Mouse (Mus musculus) limb, embryonic 11.5 days (tissue): ENCODE data around the gene Rell1. TPM values are rescaled to one million over a fixed set of nuclear protein-coding genes. Genes with fewer than 3 reads are reported as not detected.

Experiments
- ATAC-seq: fragments of 200-750 bp; cut with Nextera tagmentation; 2 replicates; pipeline ENCODE4 v1.8.0; 2017; ENCODE audit warnings: low read depth; ENCODE audit not compliant: insufficient number of reproducible peaks, low FRiP score, low TSS enrichment
- DNase-seq: peaks from one replicate; pipeline ENCODE4 v3.0.0-alpha.2; 2015; ENCODE audit warnings: low spot score
- H3K27ac ChIP-seq: fragments of 300-500 bp; sonication (generic); replicated peaks from 2 replicates; pipeline ENCODE4 v1.5.1; 2014; ENCODE audit warnings: low read depth, mild to moderate bottlenecking, low read length
- H3K27me3 ChIP-seq: fragments of 300-500 bp; sonication (generic); 2 replicates; pipeline ENCODE4 v1.6.1; 2014; ENCODE audit warnings: mild to moderate bottlenecking, low read length, mixed read lengths; ENCODE audit not compliant: control insufficient read depth, insufficient read depth
- H3K36me3 ChIP-seq: fragments of 300-500 bp; sonication (generic); 2 replicates; pipeline ENCODE4 v1.6.1; 2014; ENCODE audit warnings: mild to moderate bottlenecking, low read length, moderate library complexity, mixed read lengths; ENCODE audit not compliant: control insufficient read depth, insufficient read depth
- H3K4me1 ChIP-seq: fragments of 300-500 bp; sonication (generic); 2 replicates; pipeline ENCODE4 v1.6.1; 2014; ENCODE audit warnings: low read length, mixed read lengths; ENCODE audit not compliant: control insufficient read depth, insufficient read depth
- H3K4me2 ChIP-seq: fragments of 300-500 bp; sonication (generic); 2 replicates; pipeline ENCODE4 v1.6.1; 2014; ENCODE audit warnings: low read depth, mild to moderate bottlenecking, moderate library complexity; ENCODE audit not compliant: severe bottlenecking
- H3K4me3 ChIP-seq: fragments of 300-500 bp; sonication (generic); 2 replicates; pipeline ENCODE4 v1.5.1; 2014; ENCODE audit warnings: low read depth, low read length
- H3K9ac ChIP-seq: fragments of 300-500 bp; sonication (generic); 2 replicates; pipeline ENCODE4 v1.6.1; 2014; ENCODE audit warnings: mild to moderate bottlenecking, low read length
- H3K9me3 ChIP-seq: fragments of 300-500 bp; sonication (generic); 2 replicates; pipeline ENCODE4 v1.6.1; 2016; ENCODE audit warnings: low read length; ENCODE audit not compliant: control insufficient read depth
- WGBS: fragments of 180-500 bp; shearing (Covaris S2); extraction: QIAGEN DNeasy Blood & Tissue Kit; methylation state at CpG from one replicate; pipeline ENCODE4 v1.1.7; 2014; 5-methylcytosine and 5-hydroxymethylcytosine counted together
- polyA plus RNA-seq: library from polyadenylated mRNA; unstranded; fragments of >200 nt; fragmentation: Nextera tagmentation; extraction: Ambion mirVana; gene quantifications from 2 replicates; pipeline ENCODE4 v1.2.1, GENCODE M21; 2014

The Rell1 gene
- polyA plus RNA-seq, 1 experiment from 2014 or later = 12.2 TPM

DNA sequence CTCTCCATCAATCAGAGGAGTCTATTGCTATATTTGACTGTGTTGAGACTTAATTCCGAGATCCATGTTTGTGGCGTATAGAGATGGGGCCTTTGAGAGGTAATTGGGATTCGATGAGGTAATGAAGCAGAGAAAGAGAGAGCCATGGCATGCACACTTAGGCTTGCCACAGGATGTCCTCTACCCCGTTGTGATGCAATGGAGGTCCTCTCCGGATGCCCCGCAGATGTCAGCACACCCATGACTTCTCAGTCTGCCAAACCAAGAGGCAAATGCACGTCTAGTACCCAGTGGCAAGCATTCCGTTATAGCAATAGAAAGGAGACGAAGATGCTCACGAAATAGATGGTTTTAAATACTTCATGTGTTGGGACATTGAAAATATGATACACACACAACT lies 8.1 kb downstream of the Rell1 start:
- H3K27me3 ChIP-seq = no peaks in the 10 kb centered on the region
- no peaks in the 10 kb centered on the region for H3K9me3 ChIP-seq
- no peaks in the 10 kb centered on the region for H3K36me3 ChIP-seq
- H3K4me3 ChIP-seq = no peak overlapping the region
- ATAC-seq (no peak), DNase-seq (no peak)
- no peak overlapping the region for H3K4me2 ChIP-seq
- no peak overlapping the region for H3K27ac ChIP-seq
- WGBS = 94% methylated on average over 10 of the region's 10 CpGs
- no peak overlapping the region for H3K9ac ChIP-seq
- H3K4me1 ChIP-seq = no peaks in the 10 kb centered on the region

DNA sequence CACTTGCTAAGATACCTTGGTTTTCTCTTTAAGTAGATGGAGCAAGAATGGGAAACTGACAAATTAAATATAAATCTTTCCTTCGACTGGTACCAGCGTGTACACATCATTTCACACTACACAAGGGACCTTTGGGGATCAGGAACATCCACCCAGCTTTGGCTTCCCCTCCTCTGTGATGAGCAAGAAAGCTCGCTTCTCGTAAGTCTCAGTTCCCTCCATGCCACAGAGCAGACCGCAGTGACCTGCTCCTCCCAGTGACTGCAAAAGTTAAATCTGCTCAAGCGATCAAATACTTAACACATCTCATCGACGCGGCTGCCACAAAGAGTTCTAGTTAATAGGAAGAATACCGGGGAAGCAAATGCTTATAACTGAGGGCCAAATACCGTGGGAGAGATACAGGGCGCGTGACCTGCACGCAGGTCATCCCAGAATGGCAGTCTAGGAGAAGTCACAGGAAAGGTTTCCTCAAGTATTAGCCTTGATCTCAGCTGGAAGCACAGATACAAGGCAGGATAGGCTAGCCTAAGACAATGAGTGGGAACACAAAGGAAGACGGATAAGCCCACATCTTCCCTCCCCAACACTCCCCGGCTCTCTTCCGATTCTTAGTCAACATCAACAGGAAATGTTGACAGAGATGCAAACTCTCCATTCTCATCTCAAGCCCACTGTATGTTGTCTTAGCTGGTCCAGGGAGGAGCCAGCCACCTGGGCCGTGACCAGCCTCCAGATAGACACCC lies 9.6 kb downstream of the Rell1 start:
- 84% methylated on average over 18 of the region's 18 CpGs for WGBS
- H3K36me3 ChIP-seq = no peaks in the 10 kb centered on the region
- no peak overlapping the region for H3K4me3 ChIP-seq
- H3K4me2 ChIP-seq = no peak overlapping the region
- H3K27me3 ChIP-seq = no peaks in the 10 kb centered on the region
- no peak overlapping the region for H3K27ac ChIP-seq
- no peak for ATAC-seq
- no peak overlapping the region for H3K9ac ChIP-seq
- DNase-seq = no peak
- no peaks in the 10 kb centered on the region for H3K4me1 ChIP-seq
- H3K9me3 ChIP-seq = no peaks in the 10 kb centered on the region

DNA sequence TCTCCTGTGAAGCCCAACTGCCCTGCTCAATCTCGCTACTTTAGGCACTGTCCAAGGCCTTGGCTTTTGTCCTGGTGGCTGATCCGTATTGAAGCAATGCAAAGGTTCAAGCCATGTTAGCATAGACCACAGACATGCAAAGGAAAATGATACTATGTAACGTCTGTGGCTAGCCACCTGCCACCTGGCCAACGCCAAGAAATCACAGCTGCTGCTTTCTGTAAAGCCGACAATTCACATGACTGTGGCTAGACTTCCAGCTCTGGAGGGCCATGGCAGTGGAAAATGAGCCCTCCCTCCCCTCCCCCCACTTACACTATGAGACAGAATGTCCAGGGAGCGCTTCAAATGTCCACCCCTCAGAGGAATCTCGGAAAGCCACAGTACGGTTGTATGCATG lies 11.1 kb downstream of the Rell1 start:
- H3K9ac ChIP-seq = no peak overlapping the region
- H3K9me3 ChIP-seq = no peaks in the 10 kb centered on the region
- no peaks in the 10 kb centered on the region for H3K36me3 ChIP-seq
- H3K4me2 ChIP-seq = no peak overlapping the region
- H3K27ac ChIP-seq = no peak overlapping the region
- DNase-seq (no peak), ATAC-seq (peak; percentile 57; the same call in 1 of the 2 replicates)
- H3K27me3 ChIP-seq = no peaks in the 10 kb centered on the region
- H3K4me1 ChIP-seq = no peaks in the 10 kb centered on the region
- 81% methylated on average over 8 of the region's 8 CpGs for WGBS
- no peak overlapping the region for H3K4me3 ChIP-seq

DNA sequence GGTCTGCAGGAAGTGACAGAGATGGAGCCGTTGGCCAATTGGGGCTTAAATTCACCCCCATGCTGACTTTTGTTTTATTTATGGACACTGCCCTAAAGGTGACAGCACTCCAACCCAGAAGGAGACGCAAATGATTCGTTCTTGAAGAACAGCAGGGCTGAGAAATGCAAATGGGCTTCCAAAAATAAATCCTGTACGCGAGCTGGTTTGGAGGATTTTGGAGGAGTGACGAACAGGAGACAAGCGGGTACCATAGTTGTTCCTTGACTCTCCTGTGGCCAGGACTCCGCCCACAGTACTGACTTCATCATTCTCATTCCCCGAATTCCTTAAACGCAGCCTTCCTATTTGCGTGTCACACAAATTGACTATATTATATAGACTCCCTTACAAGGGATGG lies 12.3 kb downstream of the Rell1 start:
- 85% methylated on average over 11 of the region's 11 CpGs for WGBS
- H3K4me2 ChIP-seq = no peak overlapping the region
- no peak overlapping the region for H3K27ac ChIP-seq
- no peaks in the 10 kb centered on the region for H3K4me1 ChIP-seq
- no peak for ATAC-seq
- no peak overlapping the region for H3K4me3 ChIP-seq
- no peak overlapping the region for H3K9ac ChIP-seq
- H3K27me3 ChIP-seq = no peaks in the 10 kb centered on the region
- DNase-seq = no peak
- H3K9me3 ChIP-seq = no peaks in the 10 kb centered on the region
- no peaks in the 10 kb centered on the region for H3K36me3 ChIP-seq

DNA sequence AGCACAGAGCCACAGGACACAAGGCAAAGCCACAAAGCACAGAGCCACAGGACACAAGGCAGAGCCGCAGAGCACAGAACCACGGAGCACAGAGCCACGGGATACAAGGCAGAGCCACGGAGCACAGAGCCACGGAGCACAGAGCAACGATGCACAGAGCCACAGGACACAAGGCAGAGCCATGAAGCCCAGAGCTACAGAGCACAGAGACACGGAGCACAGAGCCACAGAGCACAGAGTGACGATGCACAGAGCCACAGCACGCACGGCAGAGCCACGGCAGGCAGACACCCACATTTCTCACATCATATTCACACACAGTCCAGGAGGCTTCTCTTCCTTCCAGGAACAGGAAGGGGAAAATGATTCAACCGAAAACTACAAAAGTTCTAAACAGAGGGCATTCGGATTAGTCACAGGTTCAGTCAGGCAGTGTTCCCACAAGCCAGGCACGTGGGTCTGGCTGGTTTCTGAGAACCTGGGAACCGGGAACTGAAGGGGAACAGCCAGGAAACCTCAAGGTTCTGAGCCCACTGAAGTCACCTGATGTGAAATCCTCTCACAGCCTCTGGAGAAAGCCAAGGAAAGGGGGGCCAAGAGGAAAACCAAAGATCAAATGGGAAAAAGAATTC lies 15.2 kb downstream of the Rell1 start:
- no peaks in the 10 kb centered on the region for H3K27me3 ChIP-seq
- no peak for ATAC-seq
- H3K36me3 ChIP-seq = no peaks in the 10 kb centered on the region
- H3K27ac ChIP-seq = no peak overlapping the region
- no peak overlapping the region for H3K4me3 ChIP-seq
- DNase-seq = no peak
- H3K4me2 ChIP-seq = no peak overlapping the region
- WGBS = 91% methylated on average over 15 of the region's 15 CpGs
- H3K9ac ChIP-seq = no peak overlapping the region
- H3K4me1 ChIP-seq = no peaks in the 10 kb centered on the region
- H3K9me3 ChIP-seq = no peaks in the 10 kb centered on the region

DNA sequence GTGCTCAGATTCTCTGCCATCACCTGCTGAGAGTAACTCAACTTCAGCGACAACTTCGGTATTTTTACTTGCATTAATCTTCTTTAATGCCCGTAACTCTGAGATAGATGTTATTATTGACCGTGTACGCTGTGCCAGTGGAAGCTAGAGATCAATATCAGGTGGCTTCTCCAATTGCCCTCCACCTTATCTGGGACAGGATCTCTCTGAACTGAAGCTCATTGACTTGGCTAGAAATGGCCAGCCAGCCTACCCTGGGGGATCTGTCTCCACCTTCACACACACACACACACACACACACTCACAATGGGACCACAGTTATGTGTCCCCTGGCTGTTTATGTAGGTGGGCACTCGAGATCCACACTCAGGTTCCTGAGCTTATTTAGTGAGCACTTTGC lies 16.7 kb downstream of the Rell1 start:
- Histone ChIP-seq H3K9ac (no peak overlapping the region), H3K4me3 (no peak overlapping the region), H3K9me3 (no peaks in the 10 kb centered on the region), H3K27me3 (no peaks in the 10 kb centered on the region), H3K4me1 (no peaks in the 10 kb centered on the region), H3K36me3 (no peaks in the 10 kb centered on the region), H3K4me2 (no peak overlapping the region), H3K27ac (no peak overlapping the region)
- WGBS = 79% methylated on average over 6 of the region's 6 CpGs
- ATAC-seq = no peak
- no peak for DNase-seq

DNA sequence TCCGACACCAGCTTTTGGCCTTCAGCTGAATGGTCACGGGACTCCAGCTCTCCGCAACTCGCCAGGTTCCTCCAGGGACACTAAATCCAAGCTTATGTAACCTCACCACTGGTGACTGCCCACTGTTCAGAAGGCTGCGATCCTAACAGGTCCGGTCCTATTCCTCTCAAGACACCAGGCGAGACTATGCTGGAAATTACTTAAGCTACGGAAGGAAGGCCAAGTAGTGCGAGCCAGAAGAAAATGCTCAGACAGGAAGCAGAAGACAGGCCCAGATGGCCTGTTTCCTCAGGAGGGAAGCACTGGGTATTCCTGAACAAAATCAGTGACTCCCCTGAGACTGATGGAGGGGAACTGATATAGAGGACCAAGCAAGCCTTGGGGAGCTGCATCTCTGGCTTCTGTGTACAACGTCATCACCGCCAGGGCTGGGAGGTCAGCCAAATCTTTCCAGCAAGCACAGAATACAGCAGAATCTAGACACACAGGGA lies 17.2 kb downstream of the Rell1 start:
- no peaks in the 10 kb centered on the region for H3K36me3 ChIP-seq
- DNase-seq (no peak), ATAC-seq (no peak)
- H3K27ac ChIP-seq = no peak overlapping the region
- no peak overlapping the region for H3K9ac ChIP-seq
- no peaks in the 10 kb centered on the region for H3K4me1 ChIP-seq
- no peak overlapping the region for H3K4me3 ChIP-seq
- no peak overlapping the region for H3K4me2 ChIP-seq
- no peaks in the 10 kb centered on the region for H3K27me3 ChIP-seq
- WGBS = 88% methylated on average over 11 of the region's 11 CpGs
- H3K9me3 ChIP-seq = no peaks in the 10 kb centered on the region

DNA sequence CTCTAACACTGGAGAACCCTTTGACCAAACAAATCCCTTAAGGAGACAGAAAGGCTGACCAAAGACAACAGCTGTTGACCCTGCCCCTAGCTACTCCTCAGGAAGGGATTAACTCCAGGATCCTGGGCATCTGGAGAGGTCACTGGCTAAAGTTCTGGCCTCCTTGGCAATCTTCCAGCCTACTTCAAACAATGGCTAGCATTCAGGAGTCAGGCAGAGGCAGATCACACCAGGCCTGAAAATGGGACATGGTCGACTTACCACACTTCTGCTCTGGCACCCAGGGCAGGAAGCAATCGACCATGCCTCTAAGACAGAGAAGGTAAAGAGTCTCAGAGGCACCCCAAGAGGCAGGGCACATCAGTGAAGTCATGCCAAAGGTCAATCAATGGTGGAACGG lies 19.5 kb downstream of the Rell1 start:
- no peak for ATAC-seq
- H3K4me2 ChIP-seq = no peak overlapping the region
- no peaks in the 10 kb centered on the region for H3K27me3 ChIP-seq
- H3K36me3 ChIP-seq = no peaks in the 10 kb centered on the region
- H3K9me3 ChIP-seq = no peaks in the 10 kb centered on the region
- no peak overlapping the region for H3K9ac ChIP-seq
- no peak overlapping the region for H3K4me3 ChIP-seq
- H3K4me1 ChIP-seq = no peaks in the 10 kb centered on the region
- 67% methylated on average over 3 of the region's 3 CpGs for WGBS
- no peak overlapping the region for H3K27ac ChIP-seq
- DNase-seq = no peak
